Mouse (Mus musculus) CD8-positive naive resting alpha-beta T cell, adult 2 months (primary cell): ENCODE results near the gene Fam53b.

ENCODE experiments used
- DNase-seq, 2 experiments: peaks; one replicate each; pipeline ENCODE4 v3.0.0; 2022; ENCODE audit warnings: low read depth in 2 of 2, low spot score in 2 of 2

The Fam53b gene

DNA sequence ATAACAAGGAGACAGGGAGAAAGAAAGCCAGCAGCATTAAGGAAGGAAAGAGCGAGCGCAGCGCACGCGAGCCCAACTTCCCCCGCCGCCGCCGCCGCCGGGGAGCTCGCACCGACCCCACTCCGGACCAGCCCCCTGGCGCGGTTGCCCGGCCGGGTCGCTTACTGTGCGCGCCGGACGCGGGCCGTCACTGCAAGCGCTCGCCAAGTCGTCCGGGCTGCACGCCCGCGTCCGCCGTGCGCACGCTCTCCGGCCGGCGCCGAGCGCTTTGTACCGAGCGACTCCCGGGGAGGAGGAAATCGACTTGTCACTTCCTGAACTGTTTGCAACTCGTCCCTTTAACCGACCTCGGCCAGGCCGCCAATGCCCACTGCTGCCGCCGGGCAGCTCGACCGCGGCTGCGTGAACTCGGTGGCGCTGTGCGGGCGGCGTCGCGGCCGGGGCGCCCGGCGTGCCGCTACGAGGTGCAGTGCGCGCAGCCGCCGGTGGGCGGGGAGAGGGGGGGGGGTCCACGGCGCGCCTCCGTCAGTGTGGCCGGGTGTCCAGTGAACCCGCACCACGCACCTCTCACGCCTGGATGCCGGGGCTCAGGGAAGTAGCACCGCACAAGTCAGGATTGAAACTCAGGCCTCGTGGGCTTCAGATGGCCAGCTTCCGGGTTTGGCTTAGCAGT is at the start of gene Fam53b:
Gene Fam53b (minus strand): TSS at position 471 of the 673 bp plus-strand sequence.
- peak in 1 of 2 experiments; percentile 35 for DNase-seq

GRCm38 (mm10) chr7:132859042-132859958 is 45.6 kb upstream of the Fam53b start, which contains the start of gene Abraxas2:
Abraxas2 (plus strand) TSS chr7:132859225.
- DNase-seq, result peak; percentile 80 to 85

DNA sequence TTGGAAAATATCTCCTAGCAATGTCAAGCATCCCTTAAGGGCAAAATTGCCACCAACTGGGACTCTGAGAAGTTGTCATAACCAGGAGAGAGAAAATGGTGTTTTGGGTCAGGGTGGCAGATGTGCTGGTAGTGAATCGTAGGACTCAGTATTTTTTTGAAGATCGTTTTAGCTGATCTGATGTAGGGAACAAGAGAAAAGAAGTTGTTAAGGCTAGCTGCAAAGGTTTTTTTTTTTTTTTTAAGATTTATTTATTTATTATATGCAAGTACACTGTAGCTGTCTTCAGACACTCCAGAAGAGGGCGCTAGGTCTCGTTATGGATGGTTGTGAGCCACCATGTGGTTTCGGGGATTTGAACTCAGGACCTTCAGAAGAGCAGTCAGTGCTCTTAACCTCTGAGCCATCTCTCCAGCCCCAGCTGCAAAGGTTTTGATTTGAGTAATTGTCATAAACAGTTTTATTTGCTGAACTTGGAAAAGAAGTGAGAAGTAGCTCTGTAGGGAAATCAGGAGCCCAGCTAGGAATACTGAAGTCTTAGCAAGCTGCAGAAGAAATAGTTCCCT is 44.4 kb upstream of the Fam53b start:
- DNase-seq, result no peak

DNA sequence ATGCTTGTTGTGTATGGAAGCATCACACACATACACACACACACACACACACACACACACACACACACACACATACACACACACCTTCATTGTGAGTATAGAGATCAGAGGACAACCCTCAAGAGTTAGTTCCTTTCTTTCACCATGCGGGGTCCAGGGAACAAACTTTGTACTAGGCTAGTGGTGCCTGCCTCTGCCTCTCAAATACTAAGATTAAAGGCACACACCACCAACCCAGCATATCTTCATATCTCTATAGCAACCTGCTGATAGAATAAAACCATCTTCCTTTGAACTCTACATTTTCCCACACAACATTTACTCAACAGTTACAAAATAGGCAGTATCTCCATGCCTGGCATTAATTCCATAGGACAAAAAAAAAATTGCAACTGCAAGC is 42.4 kb upstream of the Fam53b start:
- DNase-seq, result no peak

DNA sequence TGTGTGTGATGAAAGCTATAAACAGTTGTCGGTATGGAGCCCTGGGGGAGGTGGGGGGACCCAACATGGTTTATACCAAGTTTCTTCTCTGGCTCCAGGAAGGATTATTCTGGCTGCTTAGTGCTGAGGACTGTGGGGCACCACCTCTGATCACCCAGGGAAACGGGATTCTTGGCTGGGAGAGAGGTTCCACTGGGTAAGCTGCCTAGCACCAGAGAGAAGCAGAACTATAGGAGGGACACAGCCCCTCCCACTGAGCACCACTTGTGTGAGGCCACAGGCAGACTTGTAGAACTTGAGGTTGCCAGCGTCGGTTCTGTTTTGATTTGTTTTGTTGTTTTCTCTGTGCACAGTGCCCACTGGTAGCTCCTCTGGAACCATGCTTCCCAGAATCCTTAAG is 40.3 kb upstream of the Fam53b start:
- DNase-seq, result no peak

- no peak for DNase-seq
These were observed 39.7 kb upstream of the Fam53b start for GRCm38 (mm10) chr7:132853361-132853760.

DNA sequence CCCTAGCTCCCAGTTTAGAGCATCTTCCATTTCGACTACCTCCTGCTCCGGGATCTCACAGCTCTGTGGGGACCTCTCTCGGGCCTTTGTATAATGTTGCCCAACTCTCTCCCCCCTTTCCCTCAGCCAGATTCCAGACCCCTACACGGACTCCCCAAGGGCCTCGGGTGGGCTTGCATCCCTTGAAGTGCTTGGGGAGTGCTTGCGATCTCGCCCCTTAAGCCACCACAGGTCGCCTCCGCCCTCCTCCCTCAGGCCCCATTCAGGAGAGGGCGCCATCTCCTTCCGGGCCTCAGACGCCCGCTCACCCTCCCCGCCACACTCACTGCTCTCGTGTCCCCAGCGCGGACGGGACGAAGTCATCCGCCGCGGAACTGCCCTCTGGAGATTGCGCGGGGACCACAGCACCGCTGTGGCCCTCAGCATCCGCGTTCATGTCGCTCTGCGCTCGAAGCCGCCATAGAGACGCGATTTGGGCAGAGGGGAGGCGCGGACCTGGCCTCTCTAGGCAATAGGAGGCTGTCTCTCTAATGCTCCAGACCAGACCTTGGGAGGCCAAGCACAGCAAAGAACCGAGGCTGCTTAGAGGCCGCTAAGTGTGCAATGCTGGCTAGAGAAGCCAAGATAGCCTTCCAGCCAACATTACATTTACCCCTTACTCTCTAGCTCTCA is 38.6 kb upstream of the Fam53b start, which contains the start of gene Eef1akmt2:
Gene Eef1akmt2 (minus strand): TSS at position 501 of the 672 bp plus-strand sequence.
- peak; percentile 65 to 72 for DNase-seq

DNA sequence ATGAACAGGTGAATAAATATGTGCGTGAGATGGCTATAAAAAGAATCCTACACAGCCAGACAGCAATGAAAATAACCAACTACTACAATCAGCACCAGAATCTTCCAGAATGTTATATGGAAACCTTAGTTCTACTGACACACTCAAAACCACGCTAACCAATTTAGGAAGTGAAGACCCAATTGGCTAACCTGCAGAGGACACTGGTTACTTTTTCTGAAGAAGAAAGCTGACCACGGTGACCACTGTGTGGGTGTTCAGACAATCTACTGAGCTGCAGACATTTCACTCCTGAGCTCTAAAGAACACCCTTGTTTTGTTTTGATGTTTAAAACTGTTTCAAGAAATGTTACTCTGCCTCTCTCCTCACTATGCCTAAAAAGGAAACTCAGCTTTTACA is 29.5 kb upstream of the Fam53b start:
- no peak for DNase-seq

DNA sequence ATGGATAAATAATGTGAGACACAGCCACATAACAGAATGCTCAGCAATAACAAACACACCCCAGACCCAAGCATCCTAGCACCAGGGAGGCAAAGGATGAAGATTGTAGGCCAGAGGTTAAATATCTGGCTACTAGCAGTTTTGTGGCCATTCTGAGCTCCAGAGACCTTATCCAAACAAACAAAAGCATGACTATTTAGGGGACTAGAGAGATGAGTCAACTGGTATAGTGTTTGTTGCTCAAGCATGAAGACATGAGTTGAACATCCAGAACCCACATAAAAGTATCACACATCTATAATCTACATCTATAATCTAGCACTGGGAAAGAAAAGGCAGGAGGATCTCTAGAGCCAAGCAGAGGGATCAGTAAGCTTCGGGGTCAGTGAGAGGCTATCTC is 28.8 kb upstream of the Fam53b start:
- DNase-seq, result no peak

- no peak for DNase-seq
These were observed 27.6 kb upstream of the Fam53b start for GRCm38 (mm10) chr7:132841287-132841686.

- no peak for DNase-seq
These were observed 17.3 kb upstream of the Fam53b start for GRCm38 (mm10) chr7:132830955-132831354.

DNA sequence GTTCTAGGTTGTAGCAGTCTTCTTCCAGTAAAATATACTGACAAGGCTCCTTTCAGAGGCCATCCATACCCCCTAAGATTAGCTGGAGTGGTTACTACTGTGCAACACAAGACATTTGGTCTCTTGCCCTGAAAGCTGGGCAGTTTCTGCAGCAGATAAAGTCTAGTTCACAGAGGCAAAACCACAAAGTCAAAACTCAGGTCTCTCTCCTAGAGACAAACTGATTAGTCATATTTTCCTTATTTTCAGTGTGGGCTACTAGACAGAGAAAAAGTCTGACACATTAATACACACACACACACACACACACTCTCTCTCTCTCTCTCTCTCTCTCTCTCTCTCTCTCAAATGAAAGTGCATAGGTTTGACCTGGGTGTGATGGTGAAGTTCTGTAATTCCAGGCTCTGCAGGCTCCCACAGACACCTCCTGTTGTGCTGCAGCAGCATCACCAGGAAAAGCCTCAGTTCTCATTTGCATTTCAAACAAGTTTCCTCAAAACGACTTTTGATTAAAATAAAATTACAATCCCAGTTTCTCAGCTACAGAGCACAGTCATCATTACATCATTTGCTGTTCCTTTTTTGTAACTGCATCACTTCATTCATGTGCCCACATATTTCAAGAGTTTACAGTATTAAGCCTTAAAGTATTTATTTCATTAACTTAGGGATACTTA is 10.8 kb upstream of the Fam53b start:
- no peak for DNase-seq

DNA sequence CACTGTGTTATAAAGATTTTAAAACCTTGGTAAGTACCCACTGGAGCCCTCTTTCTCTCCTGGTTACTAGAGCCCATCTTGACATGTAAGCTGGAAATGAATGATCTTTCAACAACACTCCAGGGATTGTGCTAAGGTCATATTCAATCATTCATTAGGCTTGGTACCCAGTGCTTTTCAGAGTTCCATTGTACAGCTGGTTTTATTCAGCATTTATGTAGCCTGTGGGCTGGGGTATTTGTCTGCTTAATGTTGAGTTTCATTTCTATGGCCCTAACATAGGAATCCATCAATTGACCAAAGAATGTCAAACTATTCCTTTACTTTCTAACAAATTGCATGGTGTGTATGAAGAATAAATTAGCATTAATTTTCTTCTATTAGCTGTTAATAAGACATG is 10.1 kb upstream of the Fam53b start:
- DNase-seq, result no peak

- no peak for DNase-seq
These were observed 7.0 kb upstream of the Fam53b start for GRCm38 (mm10) chr7:132820692-132821091.

DNA sequence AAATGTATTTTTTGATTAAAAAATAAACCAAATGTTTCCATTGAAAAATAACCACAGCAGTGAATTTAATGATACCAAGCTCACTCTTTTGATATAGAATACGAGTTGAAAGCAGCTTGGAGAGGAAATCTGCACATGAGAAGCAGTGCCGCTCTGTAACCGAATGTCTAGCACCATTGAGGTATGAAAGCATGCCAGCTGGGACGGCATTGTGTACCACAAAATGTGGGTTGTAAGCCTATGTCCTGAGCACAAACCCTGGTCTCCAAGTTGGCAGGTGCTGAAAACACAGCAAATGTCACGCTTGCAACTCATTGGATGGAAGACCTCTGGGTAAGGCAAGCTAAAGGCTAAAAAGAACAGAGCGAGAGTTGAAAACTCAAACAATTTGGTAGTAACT is 3.4 kb upstream of the Fam53b start:
- DNase-seq, result no peak

DNA sequence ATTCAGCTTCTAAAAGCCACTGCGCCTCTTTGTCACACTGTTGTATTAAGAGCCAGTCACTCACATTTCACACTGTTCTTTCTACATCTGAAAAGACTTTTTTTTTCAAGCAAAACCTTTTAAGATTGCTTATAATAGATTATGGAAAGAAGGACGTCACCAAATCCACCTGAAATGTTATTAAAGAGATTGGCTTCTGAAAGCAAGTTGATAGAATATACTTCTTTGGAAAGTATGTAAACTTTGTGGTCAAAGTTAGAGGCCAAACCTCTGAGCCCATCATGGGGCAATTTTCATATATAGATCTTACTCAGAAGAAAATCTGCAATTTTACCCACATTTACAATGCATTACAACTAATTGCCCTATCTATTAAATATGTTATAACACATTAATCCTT is 2.8 kb upstream of the Fam53b start:
- no peak for DNase-seq

GRCm38 (mm10) chr7:132815081-132815480 is 1.4 kb upstream of the Fam53b start:
- DNase-seq, result no peak

DNA sequence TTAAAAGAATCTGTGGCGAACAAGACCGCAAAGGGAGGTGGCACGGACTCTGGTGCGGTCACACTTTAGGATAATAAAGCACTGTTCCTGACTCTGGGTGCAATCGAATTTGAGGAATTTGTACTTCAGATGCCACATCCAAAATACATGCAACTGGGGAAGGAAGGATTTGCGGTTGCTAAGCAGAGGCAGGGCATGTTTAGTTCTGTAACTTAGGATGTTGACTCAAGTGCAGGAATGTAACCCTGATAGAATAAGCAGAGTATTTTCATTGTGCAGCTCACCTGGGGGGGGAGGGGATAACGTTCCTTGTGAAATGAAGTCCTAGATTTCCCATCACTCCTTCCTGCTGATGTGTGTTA is 384 bp upstream of the Fam53b start:
- DNase-seq, result no peak

DNA sequence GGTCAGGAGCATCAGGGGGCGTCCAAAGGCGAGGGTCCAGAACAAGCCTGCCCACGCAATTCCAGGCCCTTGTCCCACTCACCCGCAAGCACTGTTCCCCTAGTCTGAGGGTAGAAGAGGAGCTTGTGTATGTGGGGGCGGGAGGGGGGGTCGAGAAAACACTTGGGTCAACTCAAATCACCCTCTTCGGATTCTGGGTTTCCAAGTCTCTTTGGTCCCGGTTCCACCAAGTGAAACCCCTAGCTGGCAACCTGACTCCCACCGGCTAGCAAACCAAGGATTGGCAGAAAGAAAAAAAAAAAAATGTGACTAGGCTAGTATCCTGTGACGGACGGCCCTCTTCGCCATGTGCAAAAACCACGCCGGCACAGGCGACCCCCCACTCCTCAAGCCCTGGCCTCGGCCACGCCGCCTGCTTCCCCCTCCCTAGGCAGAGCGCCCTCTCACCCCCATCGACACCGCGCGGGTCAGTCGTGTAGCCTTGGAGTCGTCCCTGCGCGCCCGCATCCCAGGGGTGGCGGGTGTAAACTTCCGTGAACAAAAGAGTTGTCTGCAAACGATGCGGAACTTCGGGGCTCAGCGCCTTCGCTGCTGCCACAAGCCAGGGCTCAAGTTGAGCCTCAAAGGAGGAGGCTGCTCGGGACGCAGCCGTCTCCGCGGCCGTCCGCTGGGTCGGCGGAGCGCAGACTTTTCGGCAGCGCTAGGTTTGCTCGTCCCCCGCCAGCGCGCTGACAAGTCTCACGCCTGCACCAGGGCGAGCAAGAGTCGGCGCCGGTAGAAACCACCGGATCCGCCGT is 869 bp downstream of the Fam53b start:
- DNase-seq, result peak; percentile 38 to 40
